ENCODE assay signal across 8 mouse cellular contexts in genomic region chr11:61930640-61931586, GRCm38 (mm10). TPM values are rescaled to one million over a fixed set of nuclear protein-coding genes. Genes with fewer than 3 reads are reported as not detected.
A peak's percentile ranks its signal among the peaks of the same experiment; 100 is the strongest.
DNase-seq lines count a peak whose midpoint lies in the region; ATAC-seq and TF ChIP-seq lines count a peak whose summit lies in the region.

No protein-coding gene starts in this region.

- WGBS in liver, adult 2 months = 11% methylated on average over 11 of the region's 11 CpGs
- WGBS in heart, embryonic 12.5 days = 19% methylated on average over 11 of the region's 11 CpGs
- 19% methylated on average over 11 of the region's 11 CpGs for WGBS in midbrain, embryonic 15.5 days

- peak overlapping the region; percentile 79 for H3K4me2 ChIP-seq in heart, embryonic 12.5 days
- peak overlapping the region; percentile 64 for H3K4me2 ChIP-seq in midbrain, embryonic 15.5 days

- no peaks in the 10 kb centered on the region for H3K27me3 ChIP-seq in liver, adult 2 months (ENCODE audit: control insufficient read depth, insufficient read depth, low read length)
- no peaks in the 10 kb centered on the region for H3K27me3 ChIP-seq in heart, embryonic 12.5 days (replicated peaks)
- H3K27me3 ChIP-seq in midbrain, embryonic 15.5 days (replicated peaks) = no peaks in the 10 kb centered on the region

- TF ChIP-seq POLR2A in liver, adult 2 months (IDR thresholded peaks at IDR 0.05; ENCODE audit: extremely low read depth, insufficient read depth, low read length) = no peak

- TF ChIP-seq CTCF in liver, adult 2 months (IDR thresholded peaks at IDR 0.05; ENCODE audit: low read depth, low read length) = no peak

- peaks cover 12% of the 10 kb centered on the region for H3K4me1 ChIP-seq in liver, adult 2 months (ENCODE audit: control insufficient read depth, insufficient read depth, low read length)
- H3K4me1 ChIP-seq in heart, embryonic 12.5 days (replicated peaks) = peaks cover 17% of the 10 kb centered on the region
- H3K4me1 ChIP-seq in midbrain, embryonic 15.5 days = peaks cover 24% of the 10 kb centered on the region

- no peaks in the 10 kb centered on the region for H3K9me3 ChIP-seq in heart, embryonic 12.5 days (replicated peaks)
- H3K9me3 ChIP-seq in midbrain, embryonic 15.5 days = no peaks in the 10 kb centered on the region

- peaks cover 2% of the 10 kb centered on the region; the same call in 1 of the 2 replicates for H3K36me3 ChIP-seq in liver, adult 2 months (ENCODE audit: control insufficient read depth, insufficient read depth, low read length)
- H3K36me3 ChIP-seq in heart, embryonic 12.5 days = peaks cover 8% of the 10 kb centered on the region; the same call in 1 of the 2 replicates
- no peaks in the 10 kb centered on the region for H3K36me3 ChIP-seq in midbrain, embryonic 15.5 days (replicated peaks)

- ATAC-seq in heart, embryonic 12.5 days (ENCODE audit: insufficient number of reproducible peaks, low FRiP score) = 0 out of 2 replicates have a peak, but pooled peaks have one; percentile 2
- ATAC-seq in midbrain, embryonic 15.5 days (replicated peaks) = peak; percentile 51

- H3K79me2 ChIP-seq in liver, adult 2 months (ENCODE audit: control insufficient read depth, insufficient read depth, low read length) = peaks cover 15% of the 10 kb centered on the region; the same call in 1 of the 2 replicates

- H3K9ac ChIP-seq in liver, adult 2 months (ENCODE audit: low read depth, low read length) = peak overlapping the region; percentile 86
- peak overlapping the region; percentile 85 for H3K9ac ChIP-seq in heart, embryonic 12.5 days
- peak overlapping the region; percentile 85 for H3K9ac ChIP-seq in midbrain, embryonic 15.5 days

- H3K27ac ChIP-seq in liver, adult 2 months (replicated peaks; ENCODE audit: insufficient read depth, low read depth, low read length) = peak overlapping the region; percentile 94
- H3K27ac ChIP-seq in heart, embryonic 12.5 days (ENCODE audit: poor library complexity, severe bottlenecking) = peak overlapping the region; percentile 96
- H3K27ac ChIP-seq in midbrain, embryonic 15.5 days = peak overlapping the region; percentile 98

- DNase-seq in liver, adult 2 months (ENCODE audit: extremely low read depth, low read depth, low spot score) = peak; percentile 71
- no peak for DNase-seq in liver
- DNase-seq in c-Kit-positive CD71-positive TER-119-negative erythroid progenitor cells, embryonic 14.5 days (ENCODE audit: low read depth) = peak; percentile 19
- peak; percentile 20 for DNase-seq in kidney, postnatal 10 days
- DNase-seq in left cerebral cortex, adult 11 months (ENCODE audit: low spot score) = no peak
- no peak for DNase-seq in spleen, postnatal 4 days (ENCODE audit: low spot score in 2 of 2)

- H3K4me3 ChIP-seq in liver, adult 2 months (ENCODE audit: insufficient read depth, low read depth, low read length) = peak overlapping the region; percentile 86
- peak overlapping the region; percentile 90 for H3K4me3 ChIP-seq in heart, embryonic 12.5 days
- H3K4me3 ChIP-seq in midbrain, embryonic 15.5 days = peak overlapping the region; percentile 99

RNA-seq across cellular contexts. Expression of gene Akap10, which starts 0.9 kb away (rescaled TPM):
- 8.7 and 10.2 TPM in 2 replicates for total RNA-seq in liver, adult 2 months (2014; rRNA removed)
- 3.8 and 4.6 TPM in 2 replicates for polyA plus RNA-seq in liver, adult 2 months (2012; rRNA removed)
- polyA plus RNA-seq in heart, embryonic 12.5 days (2016; fragmentation: Nextera tagmentation; extraction: Ambion mirVana) = 17.0 and 17.4 TPM in 2 replicates
- 13.6 and 14.2 TPM in 2 replicates for polyA plus RNA-seq in midbrain, embryonic 15.5 days (2015; fragmentation: Nextera tagmentation; extraction: Ambion mirVana)

RNA-seq across cellular contexts. Expression of gene Specc1, which starts 25.6 kb away (rescaled TPM):
- 1.1 and 1.4 TPM in 2 replicates for total RNA-seq in liver, adult 2 months (2014; rRNA removed)
- 0.49 and 0.52 TPM in 2 replicates for polyA plus RNA-seq in liver, adult 2 months (2012; rRNA removed)
- 16.6 TPM in 2 replicates for polyA plus RNA-seq in heart, embryonic 12.5 days (2016; fragmentation: Nextera tagmentation; extraction: Ambion mirVana)
- polyA plus RNA-seq in midbrain, embryonic 15.5 days (2015; fragmentation: Nextera tagmentation; extraction: Ambion mirVana) = 10.0 and 11.3 TPM in 2 replicates

Comparison
In these comparisons a context has a peak if more than half of its experiments do, and no peak if none do; other contexts are left out.
1. DNase-seq: peak in liver, adult 2 months (single experiment), c-Kit-positive CD71-positive TER-119-negative erythroid progenitor cells, embryonic 14.5 days (single experiment) and kidney, postnatal 10 days (single experiment); none in liver (single experiment), left cerebral cortex, adult 11 months (single experiment) and spleen, postnatal 4 days (0 of 2).
2. Peak in every context shown above with its lines, with median percentiles within 50 percentile points of each other: H3K27ac ChIP-seq, H3K4me3 ChIP-seq and H3K9ac ChIP-seq.